Mouse (Mus musculus) brain, adult 10 weeks (tissue): ENCODE data around the gene Vmn1r148. TPM values are rescaled to one million over a fixed set of nuclear protein-coding genes. Genes with fewer than 3 reads are reported as not detected.

Experiments used
- polyA plus RNA-seq: library from polyadenylated mRNA; stranded (reverse); fragments of 350-450 nt; fragmentation: Illumina TruSeq; extraction: RNeasy Lipid Tissue Mini Kit (QIAGEN cat#74804); gene quantifications from one replicate; pipeline ENCODE4 v1.2.3, GENCODE M21; 2015; ENCODE audit warnings: low read depth, low replicate concordance

Gene Vmn1r148
- not detected for polyA plus RNA-seq

DNA sequence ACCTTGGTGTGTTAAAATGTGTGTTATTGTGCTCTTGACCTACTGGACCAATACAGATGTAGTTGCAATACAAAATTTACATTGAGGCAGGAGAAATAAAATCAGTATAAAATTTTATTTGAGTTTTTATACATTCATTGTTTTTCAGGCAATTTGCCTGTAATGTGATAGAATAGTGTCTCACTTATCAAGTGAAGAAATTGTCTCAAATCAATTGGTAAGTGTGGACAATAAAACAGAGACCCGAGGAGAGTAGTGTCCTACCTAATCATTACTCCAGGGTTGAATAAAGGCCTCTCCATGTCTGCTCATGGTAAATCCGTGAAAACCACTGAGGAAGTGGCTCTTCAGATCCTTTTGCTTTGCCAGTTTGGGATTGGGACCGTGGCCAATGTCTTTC is at the start of gene Vmn1r148:
Gene Vmn1r148 (plus strand): TSS at position 301 of the 400 bp plus-strand sequence.

DNA sequence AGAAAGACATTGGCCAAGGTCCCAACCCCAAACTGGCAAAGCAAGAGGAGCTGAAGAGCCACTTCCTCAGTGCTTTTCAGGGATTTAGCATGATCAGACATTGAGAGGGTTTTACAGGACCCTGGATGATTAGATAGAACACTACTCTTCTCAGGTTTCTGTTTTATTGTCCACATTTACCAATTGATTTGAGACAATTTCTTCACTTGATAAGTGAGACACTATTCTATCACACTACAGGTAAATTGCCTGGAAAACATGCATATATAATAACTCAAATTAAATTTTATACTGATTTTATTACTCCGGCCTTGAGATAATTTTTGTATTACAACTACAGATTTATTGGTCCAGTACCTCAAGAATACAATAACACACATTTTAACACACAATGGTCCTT is 42.4 kb upstream of the Vmn1r148 start, which contains the start of gene Gm8660:
Gene Gm8660 (minus strand): TSS at position 101 of the 400 bp plus-strand sequence.

GRCm38 (mm10) chr7:22438129-22438528 is 24.7 kb downstream of the Vmn1r148 start, which contains the start of gene Vmn1r149:
TSS of gene Vmn1r149 (minus strand) at chr7:22438229.

GRCm38 (mm10) chr7:22463975-22464374 is 50.6 kb downstream of the Vmn1r148 start, which contains the start of gene Gm10665:
TSS of gene Gm10665 (minus strand) at chr7:22464075.

Other genes with a start within 250 kb of the Vmn1r148 start
- not detected for gene Vmn1r142, start 249.5 kb upstream of the Vmn1r148 start, polyA plus RNA-seq
- not detected for gene Vmn1r143, start 224.2 kb upstream of the Vmn1r148 start, polyA plus RNA-seq
- not detected for gene Gm8653, start 212.3 kb upstream of the Vmn1r148 start, polyA plus RNA-seq
- gene Gm8453, start 184.1 kb upstream of the Vmn1r148 start, polyA plus RNA-seq = not detected
- gene Gm4187, start 83.9 kb upstream of the Vmn1r148 start, polyA plus RNA-seq = not detected
- not detected for gene Gm8660, start 42.5 kb upstream of the Vmn1r148 start, polyA plus RNA-seq
- not detected for gene Vmn1r149, start 24.6 kb downstream of the Vmn1r148 start, polyA plus RNA-seq
- not detected for gene Gm10665, start 50.5 kb downstream of the Vmn1r148 start, polyA plus RNA-seq
- gene Vmn1r151, start 86.1 kb downstream of the Vmn1r148 start, polyA plus RNA-seq = not detected
- not detected for gene Vmn1r152, start 109.4 kb downstream of the Vmn1r148 start, polyA plus RNA-seq
- not detected for gene Gm8677, start 121.3 kb downstream of the Vmn1r148 start, polyA plus RNA-seq
- gene Gm4201, start 151.8 kb downstream of the Vmn1r148 start, polyA plus RNA-seq = not detected
- gene Gm4565, start 174.5 kb downstream of the Vmn1r148 start, polyA plus RNA-seq = not detected
- gene Vmn1r155, start 244.4 kb downstream of the Vmn1r148 start, polyA plus RNA-seq = not detected